Mouse (Mus musculus) liver, embryonic 14 days (tissue): ENCODE measurements around the gene 3110009E18Rik. TPM values are rescaled to one million over a fixed set of nuclear protein-coding genes. Genes with fewer than 3 reads are reported as not detected.

ENCODE experiments used
- polyA plus RNA-seq: library from polyadenylated mRNA; depleted of rRNA; stranded (reverse); fragments of >200 nt; gene quantifications from 2 replicates; pipeline ENCODE4 v1.2.3, GENCODE M21; 2012; rRNA removed

The 3110009E18Rik gene
- 3.4 and 4.3 TPM in 2 replicates for polyA plus RNA-seq

DNA sequence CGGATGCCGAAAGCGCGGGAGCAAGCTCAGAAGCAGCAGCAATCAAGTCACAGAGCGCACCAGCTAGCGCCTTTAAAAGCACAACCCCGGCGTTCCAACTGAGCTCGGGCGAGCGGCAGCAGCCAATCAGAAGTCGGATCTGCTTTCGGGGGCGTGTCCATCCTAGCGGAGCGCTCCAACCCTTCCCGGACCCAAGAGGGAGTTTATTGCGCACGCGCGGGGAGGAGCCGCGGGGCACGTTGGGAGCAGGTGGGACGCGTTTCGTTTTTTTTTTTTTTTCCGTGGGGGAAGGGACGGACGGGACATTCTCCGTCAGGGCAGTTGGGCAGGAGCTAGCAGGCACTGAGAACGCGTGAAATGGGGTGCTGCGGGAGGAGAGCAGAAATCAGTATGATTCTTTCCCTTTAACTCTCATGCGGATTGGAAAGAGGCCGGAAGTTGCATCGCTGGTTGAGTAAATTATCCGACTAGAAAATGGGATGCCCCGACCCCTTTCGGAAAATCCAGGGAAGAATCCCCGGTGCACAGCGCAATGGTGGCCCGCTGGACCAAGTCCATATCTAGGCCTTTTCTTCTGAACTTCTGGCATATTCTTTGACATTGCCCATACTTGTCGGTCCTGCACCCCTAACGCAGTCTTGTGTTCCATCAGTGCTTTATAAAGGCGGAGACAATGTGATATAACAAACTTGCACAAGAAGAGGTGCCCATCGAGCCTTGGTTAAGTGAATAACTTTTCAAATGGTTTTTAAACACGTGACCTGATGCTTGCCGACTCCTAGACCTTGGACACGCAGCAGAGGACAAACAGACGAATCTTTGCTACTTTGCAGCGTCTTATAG is at the start of gene 3110009E18Rik, which contains the start of gene Dbi:
3110009E18Rik (plus strand) TSS at position 219 of the 843 bp plus-strand sequence.
Dbi (minus strand) TSS at position 110 of the 843 bp plus-strand sequence.

DNA sequence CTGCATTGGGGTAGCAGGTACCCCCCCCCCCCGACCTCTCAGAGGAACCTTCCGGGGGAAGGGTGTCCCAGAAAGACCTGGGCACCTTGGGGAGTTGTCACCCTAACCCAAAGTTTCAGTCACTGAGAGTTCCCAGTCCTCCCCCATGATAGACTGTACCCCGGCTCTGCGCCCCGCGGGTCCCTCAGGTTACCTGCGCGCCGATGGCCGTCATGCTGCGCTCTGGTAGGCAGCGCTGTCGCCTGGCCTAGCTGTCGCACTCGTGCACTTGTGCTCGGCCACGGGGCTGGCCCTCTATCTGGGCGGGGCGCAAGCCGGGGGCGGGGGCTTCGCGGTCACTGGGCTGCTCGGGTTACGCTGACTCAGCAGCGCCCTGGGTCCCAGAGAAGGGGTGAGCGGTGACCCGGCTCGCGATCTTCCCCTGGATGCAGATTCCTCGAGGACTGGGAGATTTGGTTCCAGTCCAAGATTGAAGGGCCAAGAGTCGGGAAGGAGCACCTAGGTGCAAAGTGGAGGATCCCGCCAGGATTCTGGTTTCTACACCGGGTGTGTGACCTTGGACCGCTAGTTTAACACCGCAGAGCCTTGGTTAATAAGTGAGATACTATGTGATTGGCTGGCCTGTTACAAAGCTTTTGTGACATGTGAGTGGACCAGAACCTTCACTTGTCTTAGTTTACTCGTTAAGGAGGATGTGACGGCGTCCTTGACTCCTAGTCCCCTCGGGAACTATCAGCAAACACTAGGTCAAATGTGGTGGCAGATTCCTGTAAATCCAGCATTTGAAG is 47.3 kb upstream of the 3110009E18Rik start, which contains the start of gene Tmem37:
Tmem37 (minus strand) TSS at position 556 of the 788 bp plus-strand sequence.

Other genes with a start within 250 kb of the 3110009E18Rik start
- 2.8 and 3.0 TPM in 2 replicates for gene Tmem177, start 208.0 kb upstream of the 3110009E18Rik start, polyA plus RNA-seq
- 0.02 and 0.03 TPM in 2 replicates for gene Cfap221, start 124.0 kb upstream of the 3110009E18Rik start, polyA plus RNA-seq
- 0.01 TPM in 1 of 2 replicates, not detected in the other for gene Sctr, start 114.3 kb upstream of the 3110009E18Rik start, polyA plus RNA-seq
- gene Tmem37, start 47.1 kb upstream of the 3110009E18Rik start, polyA plus RNA-seq: 26.9 and 33.3 TPM in 2 replicates
- gene Dbi, start 109 bp upstream of the 3110009E18Rik start, polyA plus RNA-seq: 343 and 376 TPM in 2 replicates
- 34.2 and 37.5 TPM in 2 replicates for gene Steap3, start 151.5 kb downstream of the 3110009E18Rik start, polyA plus RNA-seq
- gene C1ql2, start 219.4 kb downstream of the 3110009E18Rik start, polyA plus RNA-seq: not detected in 2 replicates